Mouse (Mus musculus): Measurements from ENCODE around the gene Amt.

DNA sequence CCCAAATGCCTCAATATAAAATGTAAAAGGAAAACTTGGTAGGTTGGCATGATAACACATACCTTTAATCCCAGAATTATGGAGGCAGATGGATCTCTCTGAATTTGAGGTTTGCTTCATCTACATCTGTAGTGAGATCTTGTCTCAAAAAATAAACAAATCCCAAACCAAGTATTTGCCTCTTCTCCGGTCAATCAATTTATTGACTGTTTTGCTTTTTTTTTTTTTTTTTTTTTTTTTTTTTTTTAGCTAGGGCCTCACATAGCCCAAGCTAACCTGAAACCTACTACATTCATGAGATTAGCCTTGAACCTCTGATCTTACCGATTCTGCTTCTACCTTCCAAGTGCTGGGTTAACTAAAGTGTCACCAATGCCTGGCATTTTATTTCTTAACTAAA lies 7.3 kb upstream of the Amt start:
- TF ChIP-seq CTCF (IDR thresholded peaks at IDR 0.05; ENCODE audit: borderline replicate concordance, insufficient read depth, low read length) (no peak), POLR2A (IDR thresholded peaks at IDR 0.05; ENCODE audit: low read depth, low read length) (no peak)

Data from embryonic fibroblast, embryonic 13.5 days (primary cell).